Mouse (Mus musculus) ovary, adult 18-20 months (tissue): Measurements from ENCODE around the gene Agtr2.
"Not testable (repeated sequence)": the region's sequence is repeated elsewhere in the genome, so short reads cannot be mapped to it uniquely, and the experiment has no call there.

Experiments used
- DNase-seq: peaks from one replicate; pipeline ENCODE4 v3.0.0; 2022; ENCODE audit warnings: low spot score, mixed read lengths

Agtr2 gene

DNA sequence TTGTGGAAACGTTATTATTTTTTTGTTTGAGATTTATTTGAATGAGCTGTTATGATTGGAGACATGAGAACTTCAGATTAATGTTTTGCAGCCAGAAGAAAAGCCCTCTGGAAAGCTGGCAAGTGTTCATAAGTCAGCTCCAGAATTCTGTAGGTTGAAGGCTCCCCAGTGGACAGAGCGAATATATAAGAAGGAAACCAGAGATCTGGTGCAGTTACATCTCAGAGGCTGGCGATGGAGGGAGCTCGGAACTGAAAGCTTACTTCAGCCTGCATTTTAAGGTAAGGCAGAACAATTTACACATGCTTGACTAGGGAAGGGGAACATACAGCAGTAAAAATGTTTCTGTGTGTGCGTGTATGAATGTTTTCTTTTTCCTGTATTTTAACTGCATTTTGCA, at the start of gene Agtr2:
Gene Agtr2 (plus strand): TSS at position 131 of the 400 bp plus-strand sequence.
- no peak for DNase-seq

DNA sequence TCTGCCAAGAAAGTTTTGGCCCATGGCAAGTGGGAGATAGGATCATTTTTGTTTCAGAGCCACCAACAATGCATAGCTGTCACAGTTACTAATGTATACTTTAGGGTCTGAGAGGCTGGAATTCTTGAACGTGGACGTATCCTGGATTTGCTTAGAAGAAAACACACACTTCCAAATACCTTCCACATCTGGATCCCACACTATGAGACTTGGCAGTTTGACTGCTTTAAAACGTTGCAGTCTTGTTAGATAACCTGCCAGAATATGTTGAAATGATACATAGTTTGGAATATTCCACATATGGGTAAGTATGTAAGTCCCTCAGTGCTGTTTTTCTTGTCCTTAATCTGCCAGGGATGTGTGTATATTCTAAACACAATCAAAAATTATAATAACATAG, 31.8 kb upstream of the Agtr2 start:
- no peak for DNase-seq

DNA sequence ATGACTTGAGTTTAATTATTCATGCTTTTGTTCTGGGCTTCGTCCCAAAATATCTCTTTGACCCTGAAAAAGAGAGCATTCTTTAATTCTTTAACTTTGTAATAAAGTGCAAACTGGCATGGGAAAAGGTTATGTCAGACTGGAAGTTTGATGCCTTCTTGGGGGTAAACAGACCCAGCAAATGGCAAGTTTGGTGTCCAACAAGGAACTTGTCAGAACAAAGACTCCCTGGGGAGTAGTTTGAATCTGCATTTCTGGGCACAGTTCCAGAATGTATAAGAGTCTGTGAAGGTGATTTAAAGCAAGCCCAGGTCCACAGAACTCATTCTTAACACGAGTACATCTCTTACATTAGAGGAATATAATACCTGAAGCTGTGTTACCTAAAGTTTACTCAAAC, 3.8 kb downstream of the Agtr2 start:
- no peak for DNase-seq

DNA sequence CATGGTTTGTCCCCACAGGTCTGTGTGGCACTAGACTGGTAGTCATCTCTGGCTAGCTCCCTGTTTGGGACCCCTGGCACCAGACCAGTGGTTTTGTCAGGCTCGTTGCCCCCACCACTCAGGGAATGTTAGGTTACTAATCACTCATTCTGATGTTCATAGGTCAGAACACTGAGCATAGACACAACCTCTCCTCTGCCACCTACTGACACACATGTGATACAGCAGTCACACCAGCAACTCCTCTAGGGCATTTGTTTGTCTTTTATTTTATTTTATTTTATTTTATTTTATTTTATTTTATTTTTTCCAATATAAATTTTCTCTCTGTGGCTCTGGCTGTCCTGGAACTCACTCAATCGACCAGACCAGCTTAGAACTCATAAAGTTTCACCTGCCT, 15.9 kb downstream of the Agtr2 start:
- DNase-seq = no peak

DNA sequence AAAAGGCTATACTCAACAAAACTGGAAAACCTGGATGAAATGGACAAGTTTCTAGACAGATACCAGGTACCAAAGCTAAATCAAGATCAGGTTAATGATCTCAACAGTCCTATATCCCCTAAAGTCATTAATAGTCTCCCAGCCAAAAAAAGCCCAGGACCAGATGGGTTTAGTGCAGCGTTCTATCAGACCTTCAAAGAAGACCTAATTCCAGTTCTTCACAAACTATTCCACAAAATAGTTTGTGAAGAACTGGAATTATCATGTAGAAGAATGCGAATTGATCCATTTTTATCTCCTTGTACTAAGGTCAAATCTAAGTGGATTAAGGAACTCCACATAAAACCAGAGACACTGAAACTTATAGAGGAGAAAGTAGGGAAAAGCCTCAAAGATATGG, 23.0 kb downstream of the Agtr2 start:
- DNase-seq = not testable (repeated sequence)

DNA sequence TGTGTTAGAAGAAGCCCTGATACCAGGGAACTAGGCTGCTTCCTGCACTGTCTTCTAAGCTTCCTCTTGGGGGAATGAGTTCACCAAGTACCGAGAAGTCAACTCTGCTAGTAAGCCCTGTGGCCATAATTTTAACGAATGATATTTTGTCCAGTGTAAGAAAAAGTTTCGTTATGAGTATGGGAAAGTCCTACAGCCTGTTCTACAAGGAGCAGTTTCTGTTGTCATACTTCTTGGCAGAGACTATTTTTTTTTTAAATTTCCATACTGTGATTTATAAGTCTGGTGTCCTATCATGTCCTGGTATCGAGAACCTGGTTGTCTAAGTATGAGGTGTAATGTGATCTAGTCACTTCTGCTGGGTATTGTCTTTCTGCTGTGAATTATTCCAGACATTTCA, 38.2 kb downstream of the Agtr2 start:
- DNase-seq = no peak
